ENCODE assay signal across 8 mouse cellular contexts in genomic region chr13:57721524-57722279, GRCm38 (mm10).
DNase-seq lines count a peak whose midpoint lies in the region; ATAC-seq lines count a peak whose summit lies in the region.

No protein-coding gene starts in this region.

- no peak overlapping the region for H3K4me2 ChIP-seq in midbrain, embryonic 16.5 days (ENCODE audit: low read length)
- H3K4me2 ChIP-seq in neural tube, embryonic 15.5 days: peak overlapping the region; percentile 9; the same call in 1 of the 2 replicates

- 68% methylated on average over 20 of the region's 20 CpGs for WGBS in midbrain, embryonic 10.5 days
- WGBS in midbrain, embryonic 16.5 days: 43% methylated on average over 20 of the region's 20 CpGs
- WGBS in neural tube, embryonic 15.5 days: 48% methylated on average over 20 of the region's 20 CpGs

- no peak overlapping the region for H3K27ac ChIP-seq in midbrain, embryonic 10.5 days (replicated peaks)
- no peak overlapping the region for H3K27ac ChIP-seq in midbrain, embryonic 16.5 days (ENCODE audit: low read length)
- peak overlapping the region; percentile 51 for H3K27ac ChIP-seq in neural tube, embryonic 15.5 days (replicated peaks)

- no peak overlapping the region for H3K9ac ChIP-seq in midbrain, embryonic 16.5 days (ENCODE audit: low read depth, low read length)
- H3K9ac ChIP-seq in neural tube, embryonic 15.5 days (replicated peaks): no peak overlapping the region

- DNase-seq in adrenal gland, postnatal 10 days: peak; percentile 32
- no peak for DNase-seq in adrenal gland, adult 8-10 months
- peak; percentile 38 for DNase-seq in midbrain, embryonic 10.5 days (ENCODE audit: low spot score)
- DNase-seq in layer of hippocampus, adult 9-11 months: peak; percentile 9
- DNase-seq in heart, adult 9 months (ENCODE audit: low spot score in 2 of 2): no peak
- no peak for DNase-seq in thymus, postnatal 25 days

- no peak overlapping the region for H3K4me3 ChIP-seq in midbrain, embryonic 10.5 days
- H3K4me3 ChIP-seq in midbrain, embryonic 16.5 days (ENCODE audit: low read depth, low read length): no peak overlapping the region
- no peak overlapping the region for H3K4me3 ChIP-seq in neural tube, embryonic 15.5 days (replicated peaks)

- H3K36me3 ChIP-seq in midbrain, embryonic 10.5 days: no peaks in the 10 kb centered on the region
- H3K36me3 ChIP-seq in midbrain, embryonic 16.5 days (ENCODE audit: control insufficient read depth, insufficient read depth, low read length): no peaks in the 10 kb centered on the region
- no peaks in the 10 kb centered on the region for H3K36me3 ChIP-seq in neural tube, embryonic 15.5 days

- H3K9me3 ChIP-seq in midbrain, embryonic 10.5 days (replicated peaks): no peaks in the 10 kb centered on the region; the same call in 1 of the 2 replicates
- H3K9me3 ChIP-seq in midbrain, embryonic 16.5 days (replicated peaks; ENCODE audit: control insufficient read depth, low read length, poor library complexity, severe bottlenecking): no peaks in the 10 kb centered on the region
- H3K9me3 ChIP-seq in neural tube, embryonic 15.5 days (replicated peaks): no peaks in the 10 kb centered on the region

- peaks cover 8% of the 10 kb centered on the region; the same call in 1 of the 2 replicates for H3K27me3 ChIP-seq in midbrain, embryonic 10.5 days (ENCODE audit: low read depth, poor library complexity, severe bottlenecking)
- no peaks in the 10 kb centered on the region; the same call in 1 of the 2 replicates for H3K27me3 ChIP-seq in midbrain, embryonic 16.5 days (ENCODE audit: control insufficient read depth, insufficient read depth, low read depth, low read length)
- H3K27me3 ChIP-seq in neural tube, embryonic 15.5 days (replicated peaks): no peaks in the 10 kb centered on the region

- H3K4me1 ChIP-seq in midbrain, embryonic 10.5 days: peaks cover 21% of the 10 kb centered on the region
- H3K4me1 ChIP-seq in midbrain, embryonic 16.5 days (ENCODE audit: control insufficient read depth, insufficient read depth, low read length): peaks cover 8% of the 10 kb centered on the region; the same call in 1 of the 2 replicates
- peaks cover 45% of the 10 kb centered on the region for H3K4me1 ChIP-seq in neural tube, embryonic 15.5 days

- ATAC-seq in midbrain, embryonic 16.5 days: no peak
- peak; percentile 46; the same call in 1 of the 2 replicates for ATAC-seq in neural tube, embryonic 15.5 days (ENCODE audit: low FRiP score)

Comparison
In these comparisons a context has a peak if more than half of its experiments do, and no peak if none do; other contexts are left out.
1. DNase-seq: peak in adrenal gland, postnatal 10 days (single experiment), midbrain, embryonic 10.5 days (single experiment) and layer of hippocampus, adult 9-11 months (single experiment); none in adrenal gland, adult 8-10 months (single experiment), heart, adult 9 months (0 of 2) and thymus, postnatal 25 days (single experiment).